Mouse (Mus musculus) embryonic facial prominence, embryonic 14.5 days (tissue): ENCODE measurements around the gene Ntf3. TPM values are rescaled to one million over a fixed set of nuclear protein-coding genes. Genes with fewer than 3 reads are reported as not detected.

ENCODE experiments used
- ATAC-seq: fragments of 200-750 bp; cut with Nextera tagmentation; 2 replicates; pipeline ENCODE4 v1.8.0; 2017; ENCODE audit warnings: low read depth, moderate number of reproducible peaks, moderate TSS enrichment
- DNase-seq: peaks from one replicate; pipeline ENCODE4 v3.0.0-alpha.2; 2015; ENCODE audit warnings: low spot score
- H3K27ac ChIP-seq: fragments of 300-500 bp; sonication (generic); replicated peaks from 2 replicates; pipeline ENCODE4 v1.5.1; 2014; ENCODE audit warnings: low read depth, mild to moderate bottlenecking, low read length, moderate library complexity
- H3K27me3 ChIP-seq: fragments of 300-500 bp; sonication (generic); replicated peaks from 2 replicates; pipeline ENCODE4 v1.6.1; 2014; ENCODE audit warnings: low read length; ENCODE audit not compliant: control insufficient read depth, insufficient read depth
- H3K36me3 ChIP-seq: fragments of 300-500 bp; sonication (generic); 2 replicates; pipeline ENCODE4 v1.6.1; 2014; ENCODE audit warnings: low read length, mixed read lengths; ENCODE audit not compliant: control insufficient read depth, insufficient read depth
- H3K4me1 ChIP-seq: fragments of 300-500 bp; sonication (generic); 2 replicates; pipeline ENCODE4 v1.6.1; 2014; ENCODE audit warnings: antibody characterized with exemption, low read length; ENCODE audit not compliant: control insufficient read depth, insufficient read depth
- H3K4me2 ChIP-seq: fragments of 300-500 bp; sonication (generic); 2 replicates; pipeline ENCODE4 v1.6.1; 2014; ENCODE audit warnings: low read depth, mild to moderate bottlenecking, low read length, moderate library complexity, mixed read lengths
- H3K4me3 ChIP-seq: fragments of 300-500 bp; sonication (generic); 2 replicates; pipeline ENCODE4 v1.5.1; 2014; ENCODE audit warnings: low read depth, mild to moderate bottlenecking, low read length
- H3K9ac ChIP-seq: fragments of 300-500 bp; sonication (generic); 2 replicates; pipeline ENCODE4 v1.6.1; 2014; ENCODE audit warnings: low read depth, mild to moderate bottlenecking, low read length, moderate library complexity, mixed read lengths
- H3K9me3 ChIP-seq: fragments of 300-500 bp; sonication (generic); 2 replicates; pipeline ENCODE4 v1.6.1; 2016; ENCODE audit warnings: low read length; ENCODE audit not compliant: control insufficient read depth
- WGBS: fragments of 180-500 bp; shearing (Covaris S2); extraction: QIAGEN DNeasy Blood & Tissue Kit; methylation state at CpG from one replicate; pipeline ENCODE4 v1.1.7; 2014; 5-methylcytosine and 5-hydroxymethylcytosine counted together
- polyA plus RNA-seq: library from polyadenylated mRNA; unstranded; fragments of >200 nt; fragmentation: Nextera tagmentation; extraction: Ambion mirVana; gene quantifications from 2 replicates; pipeline ENCODE4 v1.2.1, GENCODE M21; 2014

Gene Ntf3
- polyA plus RNA-seq = 10.9 and 12.4 TPM in 2 replicates

DNA sequence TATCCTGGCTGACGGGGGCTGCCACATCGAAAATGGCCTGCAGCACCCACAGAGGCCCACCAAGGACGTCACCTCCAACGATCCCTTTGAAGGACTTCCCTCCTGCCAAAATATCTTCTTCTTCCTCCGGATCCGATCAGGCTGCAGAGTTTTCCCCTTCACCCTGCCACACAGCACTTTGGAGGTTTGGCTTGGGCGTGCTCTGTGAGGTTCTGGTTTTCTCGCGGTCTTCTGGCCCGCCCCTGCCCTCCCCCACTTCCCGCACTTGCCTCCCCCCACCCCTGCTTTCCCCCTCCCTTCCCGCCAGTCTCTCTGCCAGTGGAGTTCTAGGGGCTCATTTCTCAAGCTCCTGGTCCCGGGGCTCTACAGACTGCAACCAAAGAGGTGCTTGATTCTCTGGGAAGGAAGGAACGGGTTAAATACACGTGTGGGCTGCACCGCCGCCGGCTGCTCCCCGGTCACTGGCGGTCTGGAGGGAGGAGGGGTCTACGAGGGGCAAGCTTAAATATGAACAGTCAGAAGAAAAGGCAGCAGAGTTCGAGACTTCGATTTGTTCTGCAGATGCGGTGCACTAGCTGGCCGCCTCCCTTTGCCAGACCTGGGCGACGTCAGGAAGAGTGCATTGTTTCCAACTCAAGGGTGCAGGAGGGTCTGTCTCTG, at the start of gene Ntf3:
Gene Ntf3, minus strand, starts transcription at position 363 of the 660 bp plus-strand sequence.
- DNase-seq (peak; percentile 75), ATAC-seq (peak; percentile 45)
- H3K36me3 ChIP-seq = no peaks in the 10 kb centered on the region
- peak within 1 kb of the TSS; percentile 59 for H3K4me3 ChIP-seq
- no peaks in the 10 kb centered on the region for H3K27me3 ChIP-seq
- H3K9ac ChIP-seq = peak within 1 kb of the TSS; percentile 55
- peaks cover 16% of the 10 kb centered on the region for H3K4me1 ChIP-seq
- H3K9me3 ChIP-seq = no peaks in the 10 kb centered on the region
- peak within 1 kb of the TSS; percentile 87 for H3K4me2 ChIP-seq
- H3K27ac ChIP-seq = peak within 1 kb of the TSS; percentile 62
- WGBS = 0% methylated on average over 27 of the region's 27 CpGs

DNA sequence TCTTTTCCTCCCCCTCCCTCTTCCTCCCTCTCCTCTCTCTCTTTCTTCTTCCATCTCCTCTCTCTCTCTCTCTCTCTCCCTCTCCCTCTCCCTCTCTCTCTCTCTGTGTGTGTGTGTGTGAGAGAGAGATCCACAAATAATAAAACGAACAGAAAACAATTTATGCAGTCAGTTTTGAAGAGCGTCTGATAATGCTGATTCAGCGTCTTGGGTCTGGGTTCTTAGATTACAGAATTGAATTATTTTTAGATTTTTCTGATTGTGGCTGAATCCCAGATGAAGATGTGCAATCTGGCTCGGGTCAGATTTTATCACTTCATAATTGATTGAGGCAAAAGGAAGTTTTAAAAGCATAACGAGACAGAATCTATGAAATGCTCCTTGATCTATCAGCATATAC, 46.6 kb upstream of the Ntf3 start:
- Histone ChIP-seq H3K27me3 (no peaks in the 10 kb centered on the region), H3K4me1 (no peaks in the 10 kb centered on the region), H3K4me2 (no peak overlapping the region), H3K27ac (no peak overlapping the region), H3K36me3 (no peaks in the 10 kb centered on the region), H3K9me3 (no peaks in the 10 kb centered on the region), H3K9ac (no peak overlapping the region), H3K4me3 (no peak overlapping the region)
- DNase-seq = no peak
- WGBS = 66% methylated on average over 5 of the region's 5 CpGs
- ATAC-seq = no peak

DNA sequence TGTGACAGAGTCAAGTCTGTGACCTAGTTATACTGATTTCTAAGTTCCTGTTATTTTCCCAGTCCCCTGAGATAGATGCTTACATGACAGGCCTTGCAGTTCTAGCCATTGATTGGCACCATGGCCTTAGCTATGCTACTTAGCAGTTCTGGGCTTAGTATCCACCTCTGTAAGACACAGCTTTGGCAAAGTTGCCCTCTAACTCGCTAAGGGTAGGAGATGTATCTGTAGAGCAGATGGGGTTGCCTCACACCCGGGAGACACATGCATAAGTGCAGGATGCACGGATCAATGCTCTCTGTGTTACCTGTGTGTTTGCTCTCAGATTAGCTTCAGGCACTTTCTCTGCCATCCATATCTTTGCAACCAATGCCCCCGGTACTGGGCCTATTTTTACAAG, 36.7 kb upstream of the Ntf3 start:
- ATAC-seq (0 out of 2 replicates have a peak, but pooled peaks have one; percentile 9), DNase-seq (no peak)
- H3K4me2 ChIP-seq = no peak overlapping the region
- H3K4me1 ChIP-seq = no peaks in the 10 kb centered on the region
- no peak overlapping the region for H3K9ac ChIP-seq
- WGBS = 77% methylated on average over 4 of the region's 4 CpGs
- H3K9me3 ChIP-seq = no peaks in the 10 kb centered on the region
- H3K36me3 ChIP-seq = no peaks in the 10 kb centered on the region
- no peaks in the 10 kb centered on the region for H3K27me3 ChIP-seq
- H3K4me3 ChIP-seq = no peak overlapping the region
- no peak overlapping the region for H3K27ac ChIP-seq

DNA sequence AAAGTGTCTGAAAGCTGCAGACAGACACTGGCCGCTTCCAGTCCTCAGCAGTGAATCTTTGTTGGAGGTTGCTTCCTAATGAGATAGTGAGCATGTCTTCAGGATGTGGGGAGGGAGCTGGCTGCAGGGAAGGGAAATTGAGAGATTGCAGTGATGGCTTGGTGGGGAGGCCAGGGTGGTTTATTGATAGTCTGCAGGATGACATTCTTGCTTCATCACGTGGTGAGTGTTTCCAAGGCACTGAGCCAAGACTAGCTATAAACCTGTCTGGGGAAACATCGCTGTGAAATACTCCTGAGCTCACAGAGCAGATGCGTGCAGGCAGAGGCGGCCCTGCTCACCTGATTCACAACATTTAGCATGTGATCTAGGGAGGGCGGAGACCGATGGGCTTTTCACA, 36.2 kb upstream of the Ntf3 start:
- no peaks in the 10 kb centered on the region for H3K4me1 ChIP-seq
- DNase-seq (peak; percentile 78), ATAC-seq (peak; percentile 77)
- H3K9ac ChIP-seq = no peak overlapping the region
- H3K27me3 ChIP-seq = no peaks in the 10 kb centered on the region
- H3K4me2 ChIP-seq = no peak overlapping the region
- no peaks in the 10 kb centered on the region for H3K9me3 ChIP-seq
- WGBS = 54% methylated on average over 7 of the region's 7 CpGs
- no peak overlapping the region for H3K27ac ChIP-seq
- no peak overlapping the region for H3K4me3 ChIP-seq
- H3K36me3 ChIP-seq = no peaks in the 10 kb centered on the region

DNA sequence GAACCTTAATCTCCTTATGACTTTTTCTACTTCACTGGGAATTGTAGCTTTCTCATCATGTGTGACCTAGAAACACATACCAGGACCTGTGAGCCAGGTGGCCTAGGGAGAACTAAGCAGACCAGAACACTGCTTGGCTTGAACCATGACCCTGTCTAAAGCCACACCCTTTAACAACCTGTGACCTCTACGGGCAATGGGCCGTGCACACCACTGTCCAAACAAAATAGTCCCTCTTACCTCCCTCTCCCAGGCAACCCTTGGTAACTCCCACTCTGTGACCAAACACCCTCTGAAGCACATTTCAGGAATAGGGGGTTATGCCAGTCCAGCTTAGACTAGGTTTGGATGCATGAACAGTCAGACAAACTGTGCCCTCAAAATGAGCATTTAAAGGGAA, 35.0 kb upstream of the Ntf3 start:
- Histone ChIP-seq H3K4me1 (no peaks in the 10 kb centered on the region), H3K4me3 (no peak overlapping the region), H3K27me3 (no peaks in the 10 kb centered on the region), H3K4me2 (no peak overlapping the region), H3K36me3 (no peaks in the 10 kb centered on the region), H3K9me3 (no peaks in the 10 kb centered on the region), H3K9ac (no peak overlapping the region), H3K27ac (no peak overlapping the region)
- 76% methylated on average over 2 of the region's 2 CpGs for WGBS
- ATAC-seq = no peak
- DNase-seq = no peak

DNA sequence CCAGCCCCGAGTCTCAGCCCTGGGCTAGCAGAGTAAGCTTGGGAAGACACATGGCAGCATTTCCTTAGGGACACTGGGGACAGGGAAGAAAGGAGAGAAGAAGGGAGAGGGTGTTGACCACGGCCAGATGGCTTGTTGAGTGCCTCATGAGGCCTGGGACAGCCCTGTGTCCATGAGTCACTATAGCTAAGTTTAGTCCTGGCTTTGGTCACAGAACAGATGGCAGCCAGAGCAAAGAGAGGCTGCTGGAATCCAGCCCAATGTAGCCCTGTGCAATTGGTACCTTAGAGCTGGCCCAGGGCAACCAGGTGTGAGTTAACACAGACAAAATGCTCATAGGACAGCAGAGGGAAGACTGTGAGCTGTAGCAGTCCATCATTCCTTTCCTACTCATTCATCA, 33.2 kb upstream of the Ntf3 start:
- Histone ChIP-seq H3K36me3 (no peaks in the 10 kb centered on the region), H3K27me3 (no peaks in the 10 kb centered on the region), H3K4me2 (no peak overlapping the region), H3K4me3 (no peak overlapping the region), H3K4me1 (no peaks in the 10 kb centered on the region), H3K9me3 (no peaks in the 10 kb centered on the region), H3K9ac (no peak overlapping the region), H3K27ac (no peak overlapping the region)
- no peak for ATAC-seq
- 74% methylated on average over 2 of the region's 2 CpGs for WGBS
- DNase-seq = no peak

DNA sequence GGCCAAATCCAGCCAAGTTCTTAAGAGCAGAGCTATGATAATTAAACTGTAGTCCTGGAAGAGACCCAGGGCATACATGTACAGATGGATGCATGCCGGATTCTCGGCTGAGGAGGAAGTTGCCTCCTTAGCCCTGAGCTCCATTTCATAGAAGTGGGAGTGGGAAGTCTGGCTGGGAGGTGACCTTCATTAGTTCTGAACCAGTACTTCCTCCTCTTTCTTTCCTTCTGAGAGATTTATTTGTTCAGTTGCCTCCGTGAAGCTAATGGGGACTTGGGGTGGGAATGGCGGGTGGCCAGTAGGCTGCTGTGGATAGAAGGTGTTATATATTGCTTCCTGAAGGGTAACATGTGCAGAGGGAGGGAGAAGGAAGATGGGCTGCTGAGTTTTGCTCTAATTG, 28.1 kb upstream of the Ntf3 start:
- H3K9ac ChIP-seq = no peak overlapping the region
- no peaks in the 10 kb centered on the region for H3K36me3 ChIP-seq
- H3K4me2 ChIP-seq = no peak overlapping the region
- DNase-seq = no peak
- H3K27ac ChIP-seq = no peak overlapping the region
- H3K9me3 ChIP-seq = no peaks in the 10 kb centered on the region
- 77% methylated on average over 4 of the region's 4 CpGs for WGBS
- H3K4me1 ChIP-seq = no peaks in the 10 kb centered on the region; the same call in 1 of the 2 replicates
- H3K27me3 ChIP-seq = no peaks in the 10 kb centered on the region
- ATAC-seq = no peak
- no peak overlapping the region for H3K4me3 ChIP-seq

DNA sequence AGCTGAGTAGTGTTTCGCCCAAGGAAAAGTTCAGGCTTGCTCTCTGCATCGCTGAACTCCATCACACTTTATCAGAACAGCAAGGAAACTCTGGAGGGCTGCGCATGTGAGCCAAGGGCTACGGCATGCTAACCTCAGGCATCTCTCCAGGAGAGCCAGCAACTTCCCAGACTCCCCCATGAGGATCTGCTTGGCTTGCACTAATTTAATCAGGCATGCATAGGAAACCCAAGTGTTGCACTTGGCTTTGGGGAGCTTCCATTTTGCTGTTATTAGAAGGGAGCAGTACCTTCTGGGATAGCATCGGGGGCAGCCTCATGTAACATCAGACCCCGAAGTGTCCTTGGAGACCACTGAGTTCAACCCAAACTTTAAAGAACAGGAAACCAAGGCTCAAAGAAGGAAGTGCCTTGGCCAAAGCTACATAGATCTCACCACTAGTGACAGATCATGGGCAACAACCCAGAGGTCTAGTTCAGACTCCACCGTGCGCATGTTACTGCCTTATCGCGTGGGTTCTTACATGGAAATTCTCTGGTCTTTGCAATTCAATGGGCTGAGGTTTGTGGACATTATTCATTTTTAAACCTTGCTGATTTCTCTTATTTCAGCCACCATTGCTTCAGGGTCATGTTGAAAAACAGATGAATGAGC, 23.6 kb upstream of the Ntf3 start:
- no peaks in the 10 kb centered on the region for H3K27me3 ChIP-seq
- H3K4me1 ChIP-seq = no peaks in the 10 kb centered on the region; the same call in 1 of the 2 replicates
- H3K9me3 ChIP-seq = no peaks in the 10 kb centered on the region
- peak; percentile 80 for DNase-seq
- H3K9ac ChIP-seq = no peak overlapping the region
- no peak overlapping the region for H3K4me3 ChIP-seq
- no peak overlapping the region for H3K27ac ChIP-seq
- peak; percentile 65; the same call in 1 of the 2 replicates for ATAC-seq
- no peaks in the 10 kb centered on the region for H3K36me3 ChIP-seq
- 72% methylated on average over 10 of the region's 10 CpGs for WGBS
- no peak overlapping the region for H3K4me2 ChIP-seq

DNA sequence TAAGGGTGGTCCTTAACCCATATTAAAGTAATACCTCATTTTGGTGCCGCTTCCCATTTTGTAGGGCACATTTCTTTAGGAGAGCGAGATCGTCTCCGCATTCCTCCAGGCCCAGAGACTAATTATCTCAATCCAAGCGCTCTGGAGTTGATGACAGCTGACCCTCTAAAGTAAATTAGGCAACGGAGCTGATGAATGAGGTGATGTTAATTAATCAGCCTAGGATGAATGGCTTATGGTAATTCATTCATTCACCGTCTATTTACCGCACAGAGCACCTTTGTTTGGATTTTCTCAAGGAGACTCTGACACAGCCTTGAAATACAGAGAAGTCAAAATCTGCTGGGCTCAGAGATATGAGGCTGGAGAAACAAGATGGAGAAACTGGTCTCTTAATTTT, 20.7 kb upstream of the Ntf3 start:
- ATAC-seq (no peak), DNase-seq (no peak)
- H3K4me3 ChIP-seq = no peak overlapping the region
- no peaks in the 10 kb centered on the region for H3K9me3 ChIP-seq
- H3K9ac ChIP-seq = no peak overlapping the region
- H3K27ac ChIP-seq = no peak overlapping the region
- no peak overlapping the region for H3K4me2 ChIP-seq
- H3K4me1 ChIP-seq = no peaks in the 10 kb centered on the region; the same call in 1 of the 2 replicates
- 62% methylated on average over 8 of the region's 8 CpGs for WGBS
- H3K36me3 ChIP-seq = no peaks in the 10 kb centered on the region
- H3K27me3 ChIP-seq = no peaks in the 10 kb centered on the region
